ENCODE assay signal across 31 mouse cellular contexts in genomic region chr11:99994384-99994661, GRCm38 (mm10). TPM values are rescaled to one million over a fixed set of nuclear protein-coding genes. Genes with fewer than 3 reads are reported as not detected.
DNase-seq lines count a peak whose midpoint lies in the region; ATAC-seq and TF ChIP-seq lines count a peak whose summit lies in the region.
"Had no signal": no experiment of that assay in that cellular context is flagged by ENCODE, and none has a peak within 500 bp of the region (broad histone marks: within the 10 kb centered on the region; RNA-seq: fewer than 3 reads in every experiment).

No protein-coding gene starts in this region.

- H3K9ac ChIP-seq in hindbrain, embryonic 15.5 days: no peak overlapping the region
- no peak overlapping the region for H3K9ac ChIP-seq in hindbrain, postnatal 0 days (replicated peaks; ENCODE audit: low read length)
- H3K9ac ChIP-seq in lung, postnatal 0 days (replicated peaks; ENCODE audit: low read depth): no peak overlapping the region
- no peak overlapping the region for H3K9ac ChIP-seq in neural tube, embryonic 15.5 days (replicated peaks)
- H3K9ac ChIP-seq: forebrain, embryonic 13.5 days; heart, embryonic 12.5 days; heart, embryonic 15.5 days had no signal

- H3K27me3 ChIP-seq in hindbrain, embryonic 15.5 days: no peaks in the 10 kb centered on the region; the same call in 1 of the 2 replicates
- H3K27me3 ChIP-seq in hindbrain, postnatal 0 days (ENCODE audit: insufficient read depth, low read length): no peaks in the 10 kb centered on the region
- H3K27me3 ChIP-seq in lung, postnatal 0 days (replicated peaks; ENCODE audit: insufficient read depth, low read length): no peaks in the 10 kb centered on the region
- peaks cover 11% of the 10 kb centered on the region; the same call in 1 of the 2 replicates for H3K27me3 ChIP-seq in neural tube, embryonic 15.5 days (replicated peaks)

- TF ChIP-seq CTCF in hindbrain, postnatal 0 days (IDR thresholded peaks at IDR 0.05; ENCODE audit: low read depth): no peak
- TF ChIP-seq CTCF in lung, postnatal 0 days (IDR thresholded peaks at IDR 0.05): no peak

- no peaks in the 10 kb centered on the region for H3K9me3 ChIP-seq in hindbrain, embryonic 15.5 days
- no peaks in the 10 kb centered on the region for H3K9me3 ChIP-seq in hindbrain, postnatal 0 days (ENCODE audit: low read length)
- H3K9me3 ChIP-seq in lung, postnatal 0 days (ENCODE audit: low read length): no peaks in the 10 kb centered on the region
- no peaks in the 10 kb centered on the region for H3K9me3 ChIP-seq in neural tube, embryonic 15.5 days (replicated peaks)
- H3K9me3 ChIP-seq: forebrain, embryonic 10.5 days; forebrain, embryonic 13.5 days; heart, embryonic 12.5 days; heart, embryonic 15.5 days; hindbrain, embryonic 10.5 days; hindbrain, embryonic 13.5 days had no signal

- H3K27ac ChIP-seq in hindbrain, embryonic 15.5 days (replicated peaks): 0 out of 2 replicates have a peak overlapping the region, but pooled peaks have one; percentile 30
- H3K27ac ChIP-seq in hindbrain, postnatal 0 days: no peak overlapping the region
- no peak overlapping the region for H3K27ac ChIP-seq in lung, postnatal 0 days (ENCODE audit: low read length)
- H3K27ac ChIP-seq in neural tube, embryonic 15.5 days (replicated peaks): peak overlapping the region; percentile 13; the same call in 1 of the 2 replicates
- H3K27ac ChIP-seq: forebrain, embryonic 10.5 days; forebrain, embryonic 13.5 days; heart, embryonic 15.5 days; hindbrain, embryonic 10.5 days; hindbrain, embryonic 13.5 days had no signal

- no peak for TF ChIP-seq EP300 in lung, postnatal 0 days (IDR thresholded peaks at IDR 0.05)

- no peak for DNase-seq in hindbrain, postnatal 0 days (ENCODE audit: low spot score)
- peak; percentile 18 for DNase-seq in lung, postnatal 0 days (ENCODE audit: low spot score)
- DNase-seq in lung, postnatal 14 days: no peak
- no peak for DNase-seq in neural tube, embryonic 10.5 days (ENCODE audit: extremely low spot score, low spot score)
- DNase-seq in kidney, postnatal 4 days: no peak
- DNase-seq: adrenal gland, postnatal 10 days; adrenal gland, postnatal 36 days; B cell, adult 2 months; cerebellum, adult 18-20 months; cerebellum, adult 9-10 months; gastrocnemius, postnatal 10 days; gastrocnemius, postnatal 36 days; heart, postnatal 10 days; heart, postnatal 36 days had no signal

- ATAC-seq in hindbrain, embryonic 15.5 days (ENCODE audit: low FRiP score, low read depth): no peak
- ATAC-seq in hindbrain, postnatal 0 days: no peak
- ATAC-seq in lung, postnatal 0 days: peak; percentile 75
- no peak for ATAC-seq in neural tube, embryonic 15.5 days (ENCODE audit: low FRiP score)
- ATAC-seq: forebrain, embryonic 13.5 days; forebrain, embryonic 16.5 days; Patski had no signal

- 61% methylated on average over 4 of the region's 4 CpGs for WGBS in hindbrain, embryonic 15.5 days
- WGBS in hindbrain, postnatal 0 days: 59% methylated on average over 4 of the region's 4 CpGs
- WGBS in lung, postnatal 0 days: 25% methylated on average over 4 of the region's 4 CpGs
- WGBS in neural tube, embryonic 15.5 days: 47% methylated on average over 4 of the region's 4 CpGs

- no peaks in the 10 kb centered on the region for H3K36me3 ChIP-seq in hindbrain, embryonic 15.5 days
- H3K36me3 ChIP-seq in hindbrain, postnatal 0 days (ENCODE audit: insufficient read depth, low read length): no peaks in the 10 kb centered on the region
- no peaks in the 10 kb centered on the region for H3K36me3 ChIP-seq in lung, postnatal 0 days (ENCODE audit: insufficient read depth, low read length)
- no peaks in the 10 kb centered on the region for H3K36me3 ChIP-seq in neural tube, embryonic 15.5 days
- H3K36me3 ChIP-seq: forebrain, embryonic 10.5 days; G1E; heart, embryonic 12.5 days; heart, embryonic 15.5 days; hindbrain, embryonic 10.5 days; hindbrain, embryonic 13.5 days had no signal

- peaks cover 10% of the 10 kb centered on the region; the same call in 1 of the 2 replicates for H3K4me1 ChIP-seq in hindbrain, embryonic 15.5 days (replicated peaks)
- H3K4me1 ChIP-seq in hindbrain, postnatal 0 days (ENCODE audit: insufficient read depth, low read length): no peaks in the 10 kb centered on the region
- H3K4me1 ChIP-seq in lung, postnatal 0 days (ENCODE audit: insufficient read depth, low read depth, low read length): no peaks in the 10 kb centered on the region
- H3K4me1 ChIP-seq in neural tube, embryonic 15.5 days: peaks cover 12% of the 10 kb centered on the region
- H3K4me1 ChIP-seq: forebrain, embryonic 13.5 days; heart, embryonic 15.5 days had no signal

- peak overlapping the region; percentile 51; the same call in 1 of the 2 replicates for H3K4me2 ChIP-seq in hindbrain, embryonic 15.5 days
- no peak overlapping the region for H3K4me2 ChIP-seq in hindbrain, postnatal 0 days (ENCODE audit: low read depth, low read length)
- no peak overlapping the region for H3K4me2 ChIP-seq in lung, postnatal 0 days (replicated peaks; ENCODE audit: low read depth, low read length)
- H3K4me2 ChIP-seq in neural tube, embryonic 15.5 days: no peak overlapping the region

- no peak overlapping the region for H3K4me3 ChIP-seq in hindbrain, embryonic 15.5 days
- H3K4me3 ChIP-seq in hindbrain, postnatal 0 days (ENCODE audit: low read length): no peak overlapping the region
- H3K4me3 ChIP-seq in lung, postnatal 0 days (ENCODE audit: low read depth, low read length): no peak overlapping the region
- H3K4me3 ChIP-seq in neural tube, embryonic 15.5 days (replicated peaks): no peak overlapping the region
- H3K4me3 ChIP-seq: heart, embryonic 12.5 days; heart, embryonic 15.5 days had no signal

RNA-seq across cellular contexts. Expression of gene Krtap17-1, which starts 0.5 kb away (rescaled TPM):
- 1.2 and 1.5 TPM in 2 replicates for polyA plus RNA-seq in hindbrain, embryonic 15.5 days (2015; fragmentation: Nextera tagmentation; extraction: Ambion mirVana)
- total RNA-seq in hindbrain, postnatal 0 days (2014; rRNA removed): 2.6 and 3.0 TPM in 2 replicates
- polyA plus RNA-seq in hindbrain, postnatal 0 days (2015; fragmentation: Nextera tagmentation; extraction: Ambion mirVana): 1.6 and 1.8 TPM in 2 replicates
- 8.4 and 11.5 TPM in 2 replicates for polyA plus RNA-seq in lung, postnatal 0 days (2015; fragmentation: Nextera tagmentation; extraction: Ambion mirVana)
- polyA plus RNA-seq in neural tube, embryonic 15.5 days (2015; fragmentation: Nextera tagmentation; extraction: Ambion mirVana): 0.69 and 1.00 TPM in 2 replicates
- total RNA-seq: adrenal gland, adult 18-20 months; adrenal gland, postnatal 10 days; adrenal gland, postnatal 36 days; CH12.LX; G1E; gastrocnemius, adult 18-20 months; gastrocnemius, postnatal 10 days; gastrocnemius, postnatal 36 days; granulocyte monocyte progenitor cell, adult 5-6 weeks; heart, postnatal 10 days; heart, postnatal 36 days had no signal
- polyA plus RNA-seq: embryonic facial prominence, embryonic 11.5 days; forebrain, embryonic 10.5 days; forebrain, embryonic 13.5 days; forebrain, embryonic 16.5 days; G1E; heart, embryonic 12.5 days; heart, embryonic 15.5 days; hindbrain, embryonic 10.5 days; Patski had no signal

RNA-seq across cellular contexts. Expression of gene Krtap16-1, which starts 7.9 kb away (rescaled TPM):
- polyA plus RNA-seq in hindbrain, embryonic 15.5 days (2015; fragmentation: Nextera tagmentation; extraction: Ambion mirVana): 0.10 TPM in 2 replicates
- total RNA-seq in hindbrain, postnatal 0 days (2014; rRNA removed): not detected in 2 replicates
- polyA plus RNA-seq in hindbrain, postnatal 0 days (2015; fragmentation: Nextera tagmentation; extraction: Ambion mirVana): 0.09 TPM in 1 of 2 replicates, not detected in the other
- not detected in 2 replicates for polyA plus RNA-seq in lung, postnatal 0 days (2015; fragmentation: Nextera tagmentation; extraction: Ambion mirVana)
- polyA plus RNA-seq in neural tube, embryonic 15.5 days (2015; fragmentation: Nextera tagmentation; extraction: Ambion mirVana): 0.13 and 0.23 TPM in 2 replicates
- total RNA-seq: adrenal gland, adult 18-20 months; adrenal gland, postnatal 10 days; adrenal gland, postnatal 36 days; CH12.LX; gastrocnemius, adult 18-20 months; gastrocnemius, postnatal 10 days; gastrocnemius, postnatal 36 days; granulocyte monocyte progenitor cell, adult 5-6 weeks; heart, postnatal 10 days; heart, postnatal 36 days had no signal
- polyA plus RNA-seq: embryonic facial prominence, embryonic 11.5 days; forebrain, embryonic 10.5 days; forebrain, embryonic 13.5 days; forebrain, embryonic 16.5 days; G1E; heart, embryonic 12.5 days; heart, embryonic 15.5 days; hindbrain, embryonic 10.5 days; Patski had no signal

RNA-seq across cellular contexts. Expression of gene Krtap29-1, which starts 15.5 kb away (rescaled TPM):
- polyA plus RNA-seq in hindbrain, embryonic 15.5 days (2015; fragmentation: Nextera tagmentation; extraction: Ambion mirVana): not detected in 2 replicates
- not detected in 2 replicates for total RNA-seq in hindbrain, postnatal 0 days (2014; rRNA removed)
- polyA plus RNA-seq in hindbrain, postnatal 0 days (2015; fragmentation: Nextera tagmentation; extraction: Ambion mirVana): not detected in 2 replicates
- polyA plus RNA-seq in lung, postnatal 0 days (2015; fragmentation: Nextera tagmentation; extraction: Ambion mirVana): not detected in 2 replicates
- polyA plus RNA-seq in neural tube, embryonic 15.5 days (2015; fragmentation: Nextera tagmentation; extraction: Ambion mirVana): not detected in 2 replicates
- total RNA-seq: adrenal gland, adult 18-20 months; adrenal gland, postnatal 10 days; adrenal gland, postnatal 36 days; CH12.LX; G1E; gastrocnemius, adult 18-20 months; gastrocnemius, postnatal 10 days; gastrocnemius, postnatal 36 days; granulocyte monocyte progenitor cell, adult 5-6 weeks; heart, postnatal 10 days; heart, postnatal 36 days had no signal
- polyA plus RNA-seq: embryonic facial prominence, embryonic 11.5 days; embryonic facial prominence, embryonic 14.5 days; forebrain, embryonic 10.5 days; forebrain, embryonic 13.5 days; forebrain, embryonic 16.5 days; G1E; heart, embryonic 12.5 days; heart, embryonic 15.5 days; hindbrain, embryonic 10.5 days; hindbrain, embryonic 13.5 days; Patski had no signal

RNA-seq across cellular contexts. Expression of gene Krt33a, which starts 21.7 kb away (rescaled TPM):
- not detected in 2 replicates for polyA plus RNA-seq in hindbrain, embryonic 15.5 days (2015; fragmentation: Nextera tagmentation; extraction: Ambion mirVana)
- not detected in 2 replicates for total RNA-seq in hindbrain, postnatal 0 days (2014; rRNA removed)
- polyA plus RNA-seq in hindbrain, postnatal 0 days (2015; fragmentation: Nextera tagmentation; extraction: Ambion mirVana): not detected in 2 replicates
- 0.17 and 0.23 TPM in 2 replicates for polyA plus RNA-seq in lung, postnatal 0 days (2015; fragmentation: Nextera tagmentation; extraction: Ambion mirVana)
- polyA plus RNA-seq in neural tube, embryonic 15.5 days (2015; fragmentation: Nextera tagmentation; extraction: Ambion mirVana): not detected in 2 replicates
- total RNA-seq: adrenal gland, adult 18-20 months; adrenal gland, postnatal 10 days; adrenal gland, postnatal 36 days; CH12.LX; G1E; gastrocnemius, postnatal 10 days; gastrocnemius, postnatal 36 days; granulocyte monocyte progenitor cell, adult 5-6 weeks; heart, postnatal 10 days; heart, postnatal 36 days had no signal
- polyA plus RNA-seq: embryonic facial prominence, embryonic 11.5 days; forebrain, embryonic 10.5 days; forebrain, embryonic 13.5 days; forebrain, embryonic 16.5 days; G1E; heart, embryonic 12.5 days; heart, embryonic 15.5 days; hindbrain, embryonic 10.5 days; hindbrain, embryonic 13.5 days; Patski had no signal

RNA-seq across cellular contexts. Expression of gene Krt33b, which starts 35.3 kb away (rescaled TPM):
- polyA plus RNA-seq in hindbrain, embryonic 15.5 days (2015; fragmentation: Nextera tagmentation; extraction: Ambion mirVana): 0.13 TPM in 1 of 2 replicates, not detected in the other
- not detected in 2 replicates for total RNA-seq in hindbrain, postnatal 0 days (2014; rRNA removed)
- polyA plus RNA-seq in hindbrain, postnatal 0 days (2015; fragmentation: Nextera tagmentation; extraction: Ambion mirVana): 0.11 and 0.29 TPM in 2 replicates
- 0.16 TPM in 1 of 2 replicates, not detected in the other for polyA plus RNA-seq in lung, postnatal 0 days (2015; fragmentation: Nextera tagmentation; extraction: Ambion mirVana)
- polyA plus RNA-seq in neural tube, embryonic 15.5 days (2015; fragmentation: Nextera tagmentation; extraction: Ambion mirVana): 0.11 TPM in 1 of 2 replicates, not detected in the other
- total RNA-seq: adrenal gland, adult 18-20 months; adrenal gland, postnatal 10 days; adrenal gland, postnatal 36 days; CH12.LX; G1E; gastrocnemius, adult 18-20 months; gastrocnemius, postnatal 36 days; granulocyte monocyte progenitor cell, adult 5-6 weeks; heart, postnatal 10 days; heart, postnatal 36 days had no signal
- polyA plus RNA-seq: embryonic facial prominence, embryonic 11.5 days; forebrain, embryonic 10.5 days; forebrain, embryonic 13.5 days; forebrain, embryonic 16.5 days; G1E; heart, embryonic 12.5 days; heart, embryonic 15.5 days; hindbrain, embryonic 10.5 days; hindbrain, embryonic 13.5 days had no signal

Comparison
In these comparisons a context has a peak if more than half of its experiments do, and no peak if none do; other contexts are left out.
1. H3K27ac ChIP-seq: peak in hindbrain, embryonic 15.5 days (single experiment) and neural tube, embryonic 15.5 days (single experiment); none in hindbrain, postnatal 0 days (single experiment) and lung, postnatal 0 days (single experiment).